Mouse (Mus musculus) frontal cortex, postnatal 14 days (tissue): ENCODE measurements around the gene Dus3l.

ENCODE experiments used
- DNase-seq, 2 experiments: peaks; one replicate each; pipeline ENCODE4 v3.0.0; 2022; ENCODE audit warnings: low spot score in 2 of 2

The Dus3l gene

DNA sequence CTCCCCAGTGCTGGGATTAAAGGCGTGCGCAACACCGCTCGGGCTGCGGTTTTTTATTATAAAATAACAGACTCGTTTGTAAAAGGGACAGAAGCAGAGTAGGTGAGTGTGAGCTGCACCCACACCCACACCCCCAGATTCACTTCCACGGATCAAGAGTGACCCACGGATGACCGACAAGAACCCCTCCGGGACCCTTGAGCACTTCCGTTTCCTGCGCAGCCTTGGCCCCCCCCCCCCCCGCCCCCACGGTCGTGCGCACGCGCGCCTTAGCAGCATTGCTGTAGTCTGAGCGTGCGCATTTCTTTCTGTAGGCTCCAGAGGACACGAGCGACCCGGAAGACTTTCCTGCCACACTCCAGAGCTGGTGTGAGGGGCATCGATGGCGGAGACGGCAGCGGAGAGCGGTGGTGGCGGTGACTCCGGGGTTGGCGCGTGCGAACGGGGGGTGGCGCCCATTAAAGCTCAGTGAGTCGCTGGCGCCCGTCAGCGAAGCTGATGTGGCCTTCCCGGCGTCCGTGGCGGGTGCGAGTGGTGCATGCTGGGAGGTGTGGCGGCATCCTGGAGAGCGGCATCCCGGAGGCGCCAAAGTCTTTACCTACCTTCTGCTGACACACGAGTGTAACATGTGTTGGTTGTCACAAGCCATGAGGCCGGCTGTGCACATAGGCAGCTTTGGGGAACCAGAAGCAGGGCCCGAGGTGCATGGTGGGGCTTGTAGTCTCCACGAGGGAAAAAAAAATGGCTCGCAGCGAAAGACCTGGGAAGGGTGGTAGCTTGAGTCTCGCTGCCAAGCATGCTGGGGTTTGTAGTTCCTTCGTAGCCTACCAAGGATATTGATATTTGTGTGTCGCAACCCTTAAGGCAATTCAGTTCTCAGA is at the start of gene Dus3l:
Gene Dus3l, plus strand, starts transcription at position 284 of the 881 bp plus-strand sequence.
- peak; percentile 83 to 86 for DNase-seq

DNA sequence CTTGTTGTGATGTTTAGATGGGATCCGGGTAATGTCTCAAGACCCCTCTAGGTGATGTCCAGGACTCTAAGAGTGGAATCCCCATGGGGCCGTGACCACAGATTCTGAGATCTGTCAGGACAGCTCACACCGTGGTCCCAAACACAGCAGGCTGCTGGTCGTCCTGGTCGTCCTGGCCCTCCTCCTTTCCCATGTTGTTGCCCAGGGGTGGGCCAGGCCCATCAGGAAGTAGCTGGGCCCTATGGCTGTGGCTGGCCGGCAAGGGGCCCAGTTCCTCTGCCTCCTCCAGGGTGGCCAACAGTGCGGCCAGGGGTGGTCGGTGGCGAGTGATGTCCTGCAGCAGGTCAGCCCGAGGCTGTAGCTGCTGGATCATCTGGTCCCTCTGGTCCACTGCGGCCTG is 49.2 kb upstream of the Dus3l start:
- no peak for DNase-seq

DNA sequence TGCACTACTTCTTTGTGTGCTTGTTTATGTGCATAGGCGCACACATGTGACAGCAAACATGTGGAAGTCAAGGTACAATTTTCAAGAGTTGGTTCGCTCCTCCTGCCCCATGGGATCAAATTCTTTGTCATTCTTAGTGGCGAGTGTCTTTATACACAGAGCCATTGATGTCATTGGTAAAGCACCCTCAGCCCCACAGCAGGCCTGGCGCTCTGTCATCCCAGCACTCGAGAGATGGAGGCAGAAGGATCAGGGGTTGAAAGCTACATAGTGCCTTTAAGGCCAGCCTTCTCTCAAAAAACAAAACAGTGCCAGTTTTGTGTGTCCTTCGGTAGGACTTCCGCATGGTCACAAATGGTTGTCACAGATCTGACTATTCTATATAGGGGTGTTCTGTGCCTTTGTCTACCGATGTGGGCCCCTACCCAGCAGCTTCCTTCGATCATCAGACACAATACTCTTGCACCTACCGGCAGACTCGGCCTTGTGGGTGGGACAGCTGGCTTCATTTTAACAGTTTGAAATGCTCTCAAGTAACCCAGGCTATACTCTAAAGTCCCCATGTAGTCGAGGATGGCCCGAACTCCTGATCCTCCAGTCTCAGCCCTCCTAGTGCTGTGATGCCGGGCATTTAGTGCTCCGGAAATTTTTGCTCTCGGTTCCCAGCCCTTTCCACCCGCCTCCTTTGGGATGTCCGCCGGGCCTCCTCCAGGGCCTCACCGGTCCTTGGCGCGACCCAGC is 48.5 kb upstream of the Dus3l start:
- no peak for DNase-seq

DNA sequence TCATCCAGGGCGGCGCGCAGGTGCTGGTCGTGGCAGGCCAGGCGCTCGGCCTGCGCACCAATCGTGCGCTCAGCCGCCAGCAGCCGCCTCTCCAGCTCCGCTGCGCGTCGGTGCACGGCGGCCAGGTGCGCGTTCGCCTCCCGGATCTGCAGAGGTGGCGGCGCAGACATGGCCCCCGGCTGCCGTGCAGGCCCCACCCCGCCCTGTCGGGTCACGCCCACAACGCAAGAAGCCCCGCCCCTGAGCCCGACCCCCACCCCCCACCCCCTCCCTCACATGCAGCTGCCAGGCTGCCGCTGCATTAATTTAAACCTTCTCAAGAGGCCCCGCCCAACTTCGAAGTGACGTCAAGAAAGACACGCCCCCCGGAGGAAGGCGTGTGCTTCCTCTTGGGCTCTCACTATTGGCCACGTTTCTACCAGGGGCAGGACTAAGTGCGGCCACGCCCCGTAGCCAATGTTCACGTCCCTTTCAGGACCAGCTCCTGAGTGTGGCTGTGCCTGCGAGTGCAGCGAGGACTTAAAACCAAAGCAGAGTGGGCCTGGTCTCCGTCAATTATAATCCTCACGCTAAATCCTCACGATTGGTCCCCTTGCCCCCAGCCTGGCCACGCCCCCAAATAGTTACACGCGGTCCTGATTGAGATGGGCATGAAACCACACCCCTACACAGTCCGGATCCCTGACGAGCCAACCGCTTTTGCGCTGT is 47.7 kb upstream of the Dus3l start:
- peak; percentile 97 to 99 for DNase-seq

DNA sequence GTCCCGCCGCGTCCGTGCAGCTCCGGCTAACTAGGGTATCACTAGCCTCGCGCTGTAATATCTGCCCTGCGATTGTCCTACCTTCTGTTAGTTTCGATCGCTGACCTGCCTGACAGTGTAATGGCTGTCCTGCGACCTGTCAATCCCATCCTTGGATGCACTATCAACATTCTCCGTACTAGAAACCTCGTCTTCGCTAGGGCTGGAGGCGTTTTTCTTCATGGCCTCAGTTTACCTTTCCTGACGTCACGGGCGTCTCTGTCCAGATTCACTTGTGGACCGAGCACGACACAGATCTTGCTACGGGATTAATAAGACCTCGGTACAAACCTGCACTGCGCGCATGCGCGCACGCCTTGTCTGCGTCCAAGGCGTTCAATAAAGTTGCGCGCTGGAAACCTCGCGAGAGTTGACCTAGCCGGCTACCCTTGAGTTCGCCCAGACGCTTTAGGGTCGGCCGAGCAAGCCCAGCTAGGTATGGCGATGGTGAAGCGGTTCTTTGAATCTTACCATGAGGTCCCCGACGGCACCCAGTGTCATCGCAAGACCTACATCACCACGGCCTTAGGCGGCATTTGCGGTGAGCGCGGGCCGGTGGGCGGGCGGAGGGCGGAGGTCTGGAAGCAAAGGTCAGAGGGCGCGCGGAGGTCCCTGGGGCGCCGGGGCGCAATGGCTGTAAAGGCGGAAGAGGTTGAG is 47.0 kb upstream of the Dus3l start, which contains the start of the genes Ndufa11 and Vmac:
Gene Ndufa11, plus strand, starts transcription at position 405 of the 696 bp plus-strand sequence.
Gene Vmac, minus strand, starts transcription at position 660 of the 696 bp plus-strand sequence.
- DNase-seq, result peak; percentile 88 to 92

DNA sequence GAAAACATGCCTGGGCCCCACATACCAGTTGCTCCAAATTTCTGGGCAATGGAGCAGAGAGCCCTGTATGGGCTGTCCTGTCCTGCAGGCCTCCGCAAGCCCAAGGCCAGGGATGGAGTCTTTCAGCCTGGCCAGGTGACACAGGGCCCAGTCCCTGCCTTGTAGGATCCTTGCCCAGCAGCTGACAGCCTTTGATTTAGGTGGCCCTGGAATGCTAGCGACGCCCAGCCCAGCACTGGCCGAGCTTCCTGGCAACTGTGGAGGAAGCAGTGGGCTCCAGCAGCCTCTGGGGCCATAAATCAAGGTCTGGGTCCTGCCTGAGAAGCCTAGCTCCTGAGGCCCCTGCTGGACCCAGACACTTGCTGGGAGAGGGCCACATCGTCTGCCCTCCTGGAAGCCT is 42.1 kb upstream of the Dus3l start:
- no peak for DNase-seq

DNA sequence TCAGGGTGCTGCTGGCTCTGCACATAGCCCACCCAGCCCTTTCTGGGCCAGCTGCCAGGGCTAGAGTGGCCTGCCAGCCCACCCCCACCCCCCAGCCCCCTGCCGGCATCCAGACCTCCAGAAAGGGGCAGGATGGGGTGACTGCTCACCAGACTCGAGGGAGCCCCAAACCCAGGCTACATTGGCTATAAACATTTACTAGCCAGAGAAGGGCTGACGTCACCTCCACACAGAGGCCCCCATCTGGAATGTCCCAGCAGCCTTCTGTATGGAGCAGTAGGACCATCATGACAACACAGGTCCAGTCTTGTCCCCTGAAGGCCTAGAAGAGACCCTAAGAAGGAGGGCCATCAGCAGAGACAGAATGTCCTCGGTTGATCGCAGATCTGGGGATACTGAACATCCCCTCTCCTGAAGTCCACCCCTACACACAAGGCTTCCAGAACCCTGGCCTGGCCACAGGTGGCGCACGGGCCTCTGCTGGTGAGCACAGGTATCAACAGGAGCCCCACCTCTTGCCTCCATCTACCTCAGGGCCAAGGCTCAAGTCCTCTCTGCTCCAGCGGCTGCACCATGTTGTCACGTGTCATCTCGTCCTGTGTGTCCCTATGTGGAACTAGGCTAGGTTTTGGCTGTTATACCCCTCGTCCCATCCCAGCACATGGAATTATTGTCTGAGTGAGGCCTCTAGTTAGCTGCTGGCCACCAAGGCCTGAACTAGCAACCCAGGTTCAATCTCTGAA is 41.0 kb upstream of the Dus3l start:
- no peak for DNase-seq

DNA sequence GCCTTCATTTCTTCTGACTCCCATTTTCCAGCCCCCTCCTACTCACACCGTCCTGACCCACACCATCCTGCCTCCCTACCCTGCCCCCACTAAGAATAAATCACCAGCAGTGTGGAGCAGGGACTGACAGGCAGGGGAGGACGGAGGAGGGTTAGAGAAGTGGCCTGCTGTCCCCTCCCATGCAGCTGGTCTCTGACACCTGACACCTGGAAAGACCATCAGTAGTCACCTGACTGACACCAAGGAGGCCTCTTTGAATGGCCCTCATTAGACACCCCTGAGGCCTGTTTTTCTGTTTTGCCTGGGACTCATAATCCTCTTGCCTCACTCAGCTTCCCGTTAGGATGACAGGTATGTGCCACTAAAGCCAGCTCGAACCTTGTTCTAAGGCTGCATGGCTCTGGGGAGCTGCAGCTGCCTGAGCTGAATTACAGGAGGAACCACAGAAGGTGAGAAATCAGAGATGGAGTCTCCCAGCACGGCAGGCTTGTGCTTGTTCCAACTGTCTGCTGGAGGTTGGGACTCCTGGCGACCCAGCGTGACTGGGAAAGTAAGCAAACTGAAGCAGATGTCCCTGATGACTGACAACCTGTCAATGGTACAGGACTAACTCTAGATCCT is 37.4 kb upstream of the Dus3l start:
- no peak for DNase-seq

DNA sequence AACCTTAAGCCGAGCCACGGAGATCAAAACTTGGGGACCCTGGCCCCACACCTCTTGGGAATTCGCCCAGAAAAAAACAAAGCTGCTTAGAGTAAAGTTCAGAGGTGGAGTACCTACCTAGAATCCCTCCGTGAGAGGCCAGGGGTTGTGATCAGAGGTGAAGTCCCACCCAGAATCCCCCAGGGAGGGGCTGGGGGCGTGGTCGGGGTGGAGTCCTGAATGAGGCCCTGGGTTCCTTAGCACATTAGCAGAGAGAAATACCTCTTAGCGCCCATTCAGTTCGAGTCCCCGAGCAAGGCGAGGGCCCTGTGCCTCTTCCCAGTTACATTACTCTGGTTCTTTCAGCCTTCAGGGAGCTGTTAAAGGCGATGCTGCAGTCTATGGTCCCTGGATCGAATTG is 36.9 kb upstream of the Dus3l start:
- DNase-seq, result no peak

DNA sequence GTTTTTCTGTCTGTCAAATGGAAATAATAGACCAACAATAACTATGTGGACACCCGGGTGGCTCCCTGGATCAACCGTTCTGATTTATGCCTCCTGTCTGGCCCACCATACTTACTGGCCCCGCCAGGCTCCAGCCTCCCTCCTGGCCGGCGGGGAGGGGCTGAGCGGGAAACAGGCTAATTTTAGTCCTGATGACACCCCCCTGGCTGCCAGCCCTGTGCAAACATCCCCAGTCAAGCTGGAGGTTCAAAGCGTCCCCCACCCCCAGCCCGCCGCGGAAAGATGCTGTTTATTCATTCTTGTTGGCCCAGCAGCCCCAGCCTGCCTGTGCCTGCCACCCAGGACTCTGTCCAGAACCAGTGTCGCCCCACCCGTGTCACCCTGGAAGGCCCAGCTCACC is 36.4 kb upstream of the Dus3l start:
- DNase-seq, result no peak

DNA sequence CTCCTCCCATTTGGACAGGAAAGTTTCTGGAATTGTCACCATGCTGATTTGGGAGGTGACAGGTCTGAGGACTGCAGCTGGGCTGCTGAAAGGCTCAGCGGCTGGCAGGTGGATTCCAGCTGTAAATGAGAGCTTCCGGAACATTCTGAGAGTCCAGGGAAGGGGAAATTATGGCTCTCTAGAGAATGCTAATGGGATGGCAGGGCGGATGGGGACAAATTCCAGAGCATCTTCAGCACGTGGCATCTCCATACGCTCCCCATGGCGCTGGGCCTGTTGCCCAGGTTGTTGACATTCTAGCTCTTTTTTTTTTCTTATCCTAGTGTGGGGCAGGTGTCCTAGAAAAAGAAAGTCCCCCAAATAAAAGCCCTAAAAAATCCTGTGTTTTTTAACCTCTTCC is 35.4 kb upstream of the Dus3l start:
- DNase-seq, result no peak

DNA sequence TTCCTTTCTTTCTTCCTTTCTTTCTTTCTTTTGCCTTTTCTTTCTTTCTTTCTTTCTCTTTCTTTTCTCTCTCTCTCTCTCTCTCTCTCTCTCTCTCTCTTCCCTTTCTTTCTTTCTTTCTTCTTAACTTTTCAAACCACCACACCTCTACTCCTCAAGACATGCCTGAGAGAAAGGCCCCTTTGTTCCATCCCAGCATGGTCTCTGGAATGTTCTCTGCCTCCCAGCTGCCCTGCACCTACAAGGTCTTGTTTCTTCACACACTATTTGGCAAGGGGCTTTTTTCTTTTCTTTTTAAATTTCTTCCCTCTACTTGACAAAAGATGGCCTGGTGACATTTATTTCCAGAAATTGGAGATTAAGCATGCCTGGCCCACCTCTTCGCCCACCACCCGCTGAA is 34.9 kb upstream of the Dus3l start:
- DNase-seq, result no peak

DNA sequence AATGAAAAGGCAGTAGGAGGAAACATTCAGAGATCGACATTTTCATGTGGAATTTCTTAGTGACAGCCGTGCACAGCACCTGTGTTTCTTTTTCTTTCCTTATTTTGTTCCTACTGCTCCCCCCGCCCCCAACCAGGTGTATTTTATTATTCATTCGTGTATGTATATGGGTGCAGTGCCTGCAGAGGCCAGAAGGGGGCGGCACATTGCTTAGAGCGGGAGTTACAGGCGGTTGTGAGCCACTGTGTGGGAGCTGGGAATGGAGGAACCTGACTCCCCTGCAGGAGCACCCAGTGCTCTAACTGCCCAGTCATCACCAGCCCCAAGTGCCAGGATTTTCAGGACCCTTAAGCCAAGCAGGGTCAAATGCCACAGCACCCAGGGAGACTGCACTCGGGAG is 28.0 kb upstream of the Dus3l start:
- DNase-seq, result no peak

DNA sequence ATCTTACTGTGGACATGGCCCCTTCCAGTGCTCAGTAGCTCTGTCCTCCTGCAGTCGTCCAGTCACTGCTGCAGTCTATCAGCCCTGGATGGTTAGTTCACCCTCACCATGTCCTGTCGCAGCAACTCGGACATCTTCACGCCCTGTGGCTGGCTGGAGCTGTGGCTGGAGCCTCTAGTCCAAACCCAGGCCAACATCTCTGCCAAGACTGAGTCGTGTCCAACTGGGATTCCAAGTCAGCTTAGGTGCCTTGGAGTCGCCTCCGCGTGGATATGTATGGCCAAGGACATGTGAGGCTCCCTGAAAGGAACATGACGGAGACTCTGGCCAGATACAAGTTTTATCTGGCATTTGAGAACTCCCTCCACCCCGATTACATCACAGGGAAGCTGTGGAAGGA is 26.3 kb upstream of the Dus3l start:
- no peak for DNase-seq

DNA sequence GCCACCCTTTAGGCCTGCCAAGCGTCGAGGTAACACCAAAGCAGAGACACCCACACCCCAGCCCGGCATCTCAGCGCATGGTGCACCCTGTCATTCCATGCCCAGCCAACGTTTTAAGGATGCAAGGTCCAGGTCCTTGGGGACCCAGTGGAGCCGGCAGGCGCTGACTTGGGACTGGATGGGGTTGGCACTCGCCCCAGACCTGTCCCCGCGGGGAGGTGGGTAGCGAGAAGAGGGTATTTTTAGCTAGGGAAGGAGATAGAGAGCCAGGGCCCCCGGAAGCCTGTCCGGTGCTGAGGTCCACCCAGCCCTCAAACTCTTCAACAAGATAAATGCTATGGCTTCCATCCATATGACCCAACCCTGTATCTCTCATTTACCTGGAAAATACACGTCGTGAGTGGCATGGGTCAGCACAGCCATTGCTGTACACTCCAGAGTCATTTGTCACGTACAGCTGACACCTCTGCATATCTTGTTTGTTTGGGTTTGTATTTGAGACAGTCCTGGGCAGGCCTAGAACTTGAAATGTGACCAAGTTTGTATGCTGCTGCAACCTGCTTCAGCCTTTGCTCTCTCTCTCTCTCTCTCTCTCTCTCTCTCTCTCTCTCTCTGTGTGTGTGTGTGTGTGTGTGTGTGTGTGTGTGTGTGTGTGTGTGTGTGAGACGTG is 24.3 kb upstream of the Dus3l start:
- DNase-seq, result no peak

DNA sequence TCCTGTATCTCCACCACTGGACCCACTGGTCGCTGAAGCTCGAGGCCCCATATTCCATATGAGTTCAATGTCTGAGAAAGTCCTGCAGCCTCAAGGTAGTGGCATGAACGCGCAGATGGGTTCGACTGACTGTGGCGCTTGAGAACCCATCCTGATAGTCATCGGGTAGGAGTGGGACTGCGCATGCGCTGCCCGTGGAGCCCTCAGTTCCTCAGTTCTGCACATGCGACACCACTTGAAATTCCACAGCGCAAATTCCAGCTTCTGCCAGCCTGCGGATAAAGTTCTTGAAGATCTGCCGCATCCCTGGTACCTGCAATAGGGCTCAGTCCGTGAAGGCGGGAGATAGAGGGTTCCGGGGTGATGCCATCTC is 23.8 kb upstream of the Dus3l start:
- no peak for DNase-seq

DNA sequence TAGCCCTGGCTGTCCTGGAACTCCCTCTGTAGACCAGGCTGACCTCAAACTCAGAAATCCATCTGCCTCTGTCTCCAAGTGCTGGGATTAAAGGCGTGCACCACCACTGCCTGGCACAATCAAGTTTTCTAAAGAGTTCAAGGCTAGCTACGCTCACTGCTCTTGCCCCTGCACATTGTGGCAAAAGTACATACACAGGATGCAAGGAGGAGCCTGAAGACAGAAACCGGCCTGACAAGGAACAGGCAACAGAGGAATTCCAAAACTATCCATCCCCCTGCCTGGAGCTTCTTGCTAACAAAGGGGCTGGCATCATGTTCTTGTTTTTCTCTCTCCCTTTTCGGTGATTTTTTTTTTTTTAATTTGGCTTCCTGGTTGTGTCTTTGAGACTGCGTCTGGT is 20.4 kb upstream of the Dus3l start:
- DNase-seq, result no peak

DNA sequence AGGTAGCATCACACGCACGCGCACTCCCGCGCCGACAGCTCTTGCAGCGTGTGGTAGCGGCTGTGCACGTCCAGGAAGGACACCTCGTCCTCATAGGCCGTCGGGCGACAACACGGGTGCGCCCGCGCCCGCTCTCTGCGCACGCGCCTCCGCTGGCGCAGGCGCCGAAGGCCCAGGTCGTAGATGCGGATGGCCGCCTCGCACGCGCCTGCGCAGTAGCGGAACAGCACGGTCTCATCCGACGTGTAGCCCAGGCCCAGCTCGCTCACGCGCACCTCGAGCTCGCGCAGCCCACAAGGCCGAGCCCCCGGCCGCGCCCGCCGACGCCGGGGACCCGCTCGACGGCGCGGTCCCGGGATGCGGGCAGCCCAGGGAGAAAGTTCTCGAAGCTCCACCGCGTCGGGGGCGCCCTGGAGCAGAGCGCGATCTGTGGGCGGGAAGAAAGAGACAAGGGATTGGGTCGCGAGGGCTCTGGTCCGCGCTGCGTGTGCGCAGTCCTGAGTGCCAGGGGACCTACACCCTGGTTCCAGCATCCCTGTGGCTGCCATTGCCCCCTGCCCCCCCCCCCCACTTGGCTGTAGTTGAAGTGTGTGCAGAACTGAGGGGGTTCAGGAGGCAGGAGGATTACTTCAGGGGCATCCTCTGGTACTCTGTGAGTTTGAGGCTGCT is 13.0 kb upstream of the Dus3l start:
- no peak for DNase-seq

DNA sequence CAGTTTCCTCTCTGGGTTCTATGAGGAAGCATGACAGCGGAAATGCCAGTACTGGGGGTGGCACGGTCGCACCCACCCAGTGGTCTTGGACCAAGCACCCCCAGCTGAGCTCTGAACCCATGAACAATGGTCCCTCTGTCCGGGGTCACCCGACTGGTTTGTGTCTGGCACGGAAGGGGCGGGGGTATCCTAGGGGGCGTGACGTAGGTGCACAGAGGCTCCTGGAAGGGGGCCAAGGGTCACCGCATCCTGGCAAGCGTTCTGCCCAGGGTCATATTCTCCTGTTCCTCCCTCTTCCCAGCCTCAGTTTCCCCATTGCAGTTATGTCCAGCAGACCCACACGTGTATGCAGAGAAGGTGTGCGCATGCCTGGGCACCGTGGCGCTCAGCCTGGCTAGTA is 11.1 kb upstream of the Dus3l start:
- DNase-seq, result no peak
